Mouse (Mus musculus) liver, adult (tissue): ENCODE data around the gene Mafg.

Experiments
- GATA4 ChIP-seq: IDR thresholded peaks from 2 replicates; pipeline ENCODE4 v1.6.1; 2014; ENCODE audit warnings: mild to moderate bottlenecking, low read length; ENCODE audit not compliant: insufficient replicate concordance

The Mafg gene

DNA sequence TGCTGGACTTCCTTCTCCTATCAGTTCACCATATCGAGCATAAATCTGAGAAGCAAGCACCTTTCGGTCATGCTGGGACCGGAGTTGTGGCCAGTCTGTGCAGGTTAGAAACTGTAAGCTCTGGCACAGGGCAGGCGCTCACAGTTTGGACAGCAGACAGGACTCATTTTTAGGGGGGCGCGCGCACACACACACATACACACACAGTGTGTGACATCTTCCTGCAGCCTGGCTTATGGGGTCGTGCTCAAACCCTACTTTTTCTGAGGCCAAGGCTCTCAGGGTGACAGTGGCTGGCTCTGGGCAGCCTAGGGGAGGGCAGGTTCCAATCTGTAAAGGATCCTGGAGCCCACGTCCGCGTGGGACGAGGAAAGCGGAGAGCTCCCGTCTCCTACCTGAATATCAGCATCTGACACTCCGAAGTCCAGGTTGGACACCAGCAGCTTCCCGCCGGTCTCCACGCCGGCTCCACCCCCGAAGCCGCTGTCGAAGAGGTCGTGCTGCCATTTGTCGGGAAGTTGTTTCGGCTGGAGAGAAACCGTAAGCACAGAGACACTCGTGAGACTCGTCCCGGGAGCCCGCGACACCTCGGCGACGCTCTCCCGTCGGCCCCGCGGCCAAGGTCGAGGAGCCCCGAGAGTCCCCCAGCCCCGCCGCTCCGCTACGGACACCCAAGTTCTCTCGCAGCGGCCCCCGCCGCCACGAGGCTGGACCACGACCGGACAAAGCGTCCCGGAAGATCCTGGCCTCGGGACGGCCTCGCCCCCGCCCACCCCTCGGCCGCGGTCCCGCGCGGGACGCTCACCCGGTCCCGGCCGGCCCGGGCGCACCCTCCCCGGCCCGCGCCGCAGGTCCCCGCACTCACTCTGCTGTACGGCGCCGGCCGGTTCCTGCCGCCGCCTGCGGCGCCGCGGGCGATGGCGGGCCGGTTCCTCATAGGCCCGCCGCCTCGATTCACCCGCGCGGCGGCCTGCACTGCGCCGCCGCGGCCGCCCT lies 35.9 kb downstream of the Mafg start:
- no peak for TF ChIP-seq GATA4

DNA sequence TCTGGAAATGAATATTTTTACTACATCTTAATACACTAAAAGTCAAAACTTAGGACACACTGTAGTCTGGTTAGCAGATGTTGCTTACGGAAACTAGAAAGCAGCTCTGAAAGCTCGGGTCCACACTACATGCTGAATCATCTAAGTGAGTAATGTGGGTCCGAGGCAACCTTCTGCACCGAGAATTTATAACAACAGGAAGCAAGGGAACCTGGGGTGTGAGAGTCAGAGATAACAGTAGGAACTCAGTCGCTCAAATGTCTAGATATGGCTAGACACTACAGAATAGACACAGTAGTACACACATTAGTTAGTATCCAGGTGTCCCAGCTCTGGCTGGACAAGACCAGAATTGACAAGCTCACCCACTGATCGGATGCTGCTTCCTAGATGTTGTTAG lies 44.9 kb downstream of the Mafg start:
- TF ChIP-seq GATA4: no peak

DNA sequence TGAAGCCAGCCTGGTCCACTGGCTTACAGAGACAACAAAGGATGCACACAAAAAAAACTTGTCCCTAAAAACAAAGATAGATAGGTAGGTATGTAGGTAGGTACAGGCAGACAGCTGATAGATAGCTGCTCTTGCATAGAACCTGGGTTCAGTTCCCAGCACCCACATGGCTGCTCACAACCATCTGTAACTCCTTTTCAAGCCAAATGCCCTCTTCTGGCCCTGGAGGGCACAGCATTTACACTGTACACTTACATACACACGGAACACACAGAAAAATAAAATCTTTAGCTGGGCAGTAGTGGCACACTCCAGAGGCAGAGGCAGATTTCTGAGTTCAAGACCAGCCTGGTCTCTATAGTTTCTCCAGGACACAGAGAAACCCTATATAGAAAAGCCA lies 49.5 kb downstream of the Mafg start:
- TF ChIP-seq GATA4: no peak

DNA sequence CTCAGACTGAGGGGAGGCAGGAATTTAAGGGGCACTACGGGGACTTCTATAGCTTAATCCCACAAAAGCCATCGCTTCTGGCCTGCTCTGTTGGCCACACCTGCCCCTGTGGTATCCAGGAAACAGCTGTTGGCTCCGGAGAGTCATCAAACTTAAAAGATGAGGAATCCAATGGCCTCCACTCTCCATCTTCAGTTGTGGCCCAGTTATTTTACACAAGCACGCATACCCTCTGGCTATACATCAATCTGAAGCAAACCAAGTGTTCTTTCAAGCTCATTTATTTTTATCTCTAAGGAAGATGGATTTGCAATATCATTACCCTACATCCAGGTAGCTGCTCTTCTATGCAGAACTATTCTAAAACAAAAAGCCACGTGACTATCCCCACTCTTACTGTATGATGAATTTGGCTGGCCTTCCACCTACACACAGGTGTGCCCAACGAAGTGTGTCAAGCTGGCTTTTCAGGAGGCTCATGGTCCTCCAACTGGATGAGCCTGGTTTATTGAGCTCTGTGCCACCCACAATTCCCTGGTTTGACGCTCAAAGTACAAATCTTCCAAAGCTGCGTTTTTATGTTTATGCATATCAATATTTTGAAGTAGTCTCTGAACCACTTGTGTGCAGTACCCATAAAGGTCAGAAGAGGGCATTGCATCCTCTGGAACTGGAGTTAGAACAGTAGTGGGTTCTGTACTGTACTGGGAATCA lies 51.0 kb downstream of the Mafg start:
- TF ChIP-seq GATA4: no peak

DNA sequence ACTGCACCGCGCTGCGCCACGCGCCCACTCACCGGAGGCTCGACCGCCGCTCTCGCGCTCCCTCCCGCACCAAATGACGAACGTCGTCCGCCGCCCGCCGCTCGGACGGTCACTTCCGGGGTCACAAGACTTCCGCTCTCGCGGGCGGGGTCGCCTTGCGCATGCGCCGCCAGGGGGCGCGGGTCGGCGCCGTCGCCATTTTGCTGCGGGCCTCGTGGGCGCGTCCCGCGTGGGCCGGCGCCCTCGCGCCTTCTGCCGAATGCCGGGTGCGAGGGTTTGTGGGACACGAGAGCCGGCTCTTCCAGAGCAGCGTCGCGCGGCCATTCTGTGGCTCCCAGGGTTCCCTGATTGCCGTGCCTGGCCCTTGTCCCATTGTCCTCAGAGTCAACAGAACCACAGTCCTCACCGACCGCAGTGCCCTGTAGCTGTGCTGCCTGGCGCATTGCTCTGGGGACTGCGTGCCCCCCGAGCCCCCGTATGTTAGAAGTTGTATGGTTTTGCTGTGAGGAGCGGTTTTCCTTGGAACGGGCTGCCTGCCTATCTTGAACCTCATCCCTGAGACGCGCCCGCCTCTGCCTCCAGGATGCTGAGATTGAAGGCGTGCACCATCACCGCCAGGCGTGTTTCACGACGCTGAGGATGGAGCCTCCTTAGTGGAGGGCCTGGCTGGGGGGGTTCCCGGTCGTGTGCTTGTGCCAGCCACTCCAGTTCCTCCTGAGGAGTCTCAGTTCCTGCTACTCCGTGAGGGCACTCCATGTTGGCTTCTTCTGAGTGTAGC lies 51.7 kb downstream of the Mafg start, which contains the start of gene Arhgdia:
TSS of gene Arhgdia (minus strand) at position 135 of the 778 bp plus-strand sequence.
- TF ChIP-seq GATA4: peak; percentile 6; the same call in 1 of the 2 replicates

DNA sequence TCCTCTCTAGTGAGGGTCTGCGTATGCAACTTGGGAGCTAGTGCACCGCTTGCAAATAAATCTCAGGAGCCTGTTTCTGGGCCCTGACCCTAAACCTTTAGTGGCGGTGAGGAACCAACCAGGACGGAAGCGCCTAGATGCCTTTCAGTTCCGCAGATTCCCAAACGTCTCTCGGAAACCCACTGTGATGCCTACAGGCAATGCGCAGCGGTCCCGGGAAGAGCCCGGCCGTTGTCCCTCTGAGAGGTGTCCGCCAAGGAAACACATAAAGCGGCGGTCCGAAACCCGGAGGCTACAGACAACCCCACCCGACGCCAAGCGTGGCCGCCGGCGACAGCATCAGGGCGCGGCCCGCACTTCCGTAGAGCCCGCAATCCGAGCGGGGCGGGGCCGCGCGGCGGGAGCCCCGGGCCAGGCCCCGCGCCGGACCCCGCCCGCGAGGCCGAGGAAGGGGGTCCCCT lies 52.5 kb downstream of the Mafg start:
- TF ChIP-seq GATA4: no peak

DNA sequence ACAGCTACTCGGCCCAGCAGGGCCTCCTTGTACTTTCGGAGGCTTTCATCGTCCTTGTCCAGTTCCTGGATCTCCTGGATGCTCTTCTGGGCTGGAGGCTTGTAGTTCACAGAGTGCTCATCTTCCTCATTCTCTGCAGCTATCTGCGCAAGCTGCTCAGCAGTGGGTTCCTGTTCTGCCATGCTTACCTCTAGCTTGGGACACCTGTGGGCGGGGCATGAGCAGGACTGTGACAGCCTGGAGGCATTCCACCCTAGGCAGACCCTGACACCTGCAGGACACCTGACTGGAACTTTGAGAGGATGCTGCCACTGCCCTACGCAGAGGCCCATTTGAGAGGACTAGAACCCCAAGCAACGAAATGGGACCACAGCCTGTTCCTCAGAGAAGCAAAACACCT lies 53.2 kb downstream of the Mafg start:
- TF ChIP-seq GATA4: no peak

DNA sequence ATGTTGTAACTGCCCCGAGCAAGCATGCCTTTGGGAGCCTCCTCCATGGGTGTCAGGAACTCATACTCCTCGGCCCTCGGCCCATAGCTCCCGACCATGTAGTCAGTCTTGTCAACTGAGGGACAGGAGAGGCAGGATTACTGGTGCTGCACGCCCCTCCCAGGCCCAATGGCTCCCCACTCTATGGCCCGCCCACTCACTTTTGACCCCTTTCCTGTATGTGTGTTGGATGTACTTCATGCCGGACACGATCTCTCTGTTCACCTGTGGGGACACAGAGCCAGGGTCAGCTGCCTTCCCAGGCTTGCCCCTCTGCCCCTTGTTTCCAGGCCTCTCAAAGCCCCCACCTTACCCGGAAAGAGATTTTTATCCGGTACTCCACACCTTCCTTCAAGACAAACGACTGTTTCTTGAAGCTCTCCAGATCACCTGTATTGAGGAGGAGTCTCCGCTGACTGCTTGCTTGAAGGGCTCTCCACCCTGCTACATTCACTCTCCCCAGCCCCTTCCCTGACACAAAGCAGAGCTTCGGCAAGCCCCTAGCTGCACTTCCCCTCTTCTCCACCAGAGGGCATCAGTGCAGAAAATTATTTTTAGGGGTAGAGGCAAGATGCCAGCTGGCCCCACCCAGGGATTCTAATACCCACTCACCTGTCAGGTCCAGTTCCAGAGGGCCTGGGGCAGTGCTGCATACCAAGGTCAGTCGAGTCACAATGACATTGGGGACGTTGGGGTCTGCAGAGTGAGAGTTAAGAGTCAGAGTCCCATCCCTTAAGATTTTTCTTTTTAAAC lies 53.9 kb downstream of the Mafg start:
- TF ChIP-seq GATA4: no peak

DNA sequence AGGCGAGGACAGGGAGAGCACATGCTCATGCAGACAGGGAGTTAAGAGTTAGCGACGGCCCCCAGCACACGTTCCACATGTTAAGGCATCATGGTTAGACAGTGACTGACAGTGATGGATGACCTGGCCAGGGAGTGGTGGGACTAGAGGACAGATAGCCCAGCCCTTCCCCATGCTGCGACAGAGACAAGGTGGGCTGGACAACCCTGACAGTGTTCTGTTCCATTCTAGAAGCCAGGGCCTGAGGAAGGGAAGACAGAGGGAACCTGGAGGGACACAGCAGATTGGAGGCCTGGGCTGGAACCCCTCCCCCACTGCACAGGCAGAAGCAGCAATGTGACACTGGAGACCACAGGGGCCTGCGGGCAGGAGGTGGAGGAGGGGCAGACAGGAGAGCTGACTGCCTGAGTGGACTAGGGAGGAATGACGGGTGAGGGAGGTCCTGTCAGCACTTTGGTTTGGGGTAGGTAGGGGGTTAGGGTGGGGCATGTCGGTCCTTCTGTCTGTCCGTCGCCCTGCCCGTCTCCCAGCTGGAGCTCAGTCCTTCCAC lies 54.6 kb downstream of the Mafg start:
- no peak for TF ChIP-seq GATA4

DNA sequence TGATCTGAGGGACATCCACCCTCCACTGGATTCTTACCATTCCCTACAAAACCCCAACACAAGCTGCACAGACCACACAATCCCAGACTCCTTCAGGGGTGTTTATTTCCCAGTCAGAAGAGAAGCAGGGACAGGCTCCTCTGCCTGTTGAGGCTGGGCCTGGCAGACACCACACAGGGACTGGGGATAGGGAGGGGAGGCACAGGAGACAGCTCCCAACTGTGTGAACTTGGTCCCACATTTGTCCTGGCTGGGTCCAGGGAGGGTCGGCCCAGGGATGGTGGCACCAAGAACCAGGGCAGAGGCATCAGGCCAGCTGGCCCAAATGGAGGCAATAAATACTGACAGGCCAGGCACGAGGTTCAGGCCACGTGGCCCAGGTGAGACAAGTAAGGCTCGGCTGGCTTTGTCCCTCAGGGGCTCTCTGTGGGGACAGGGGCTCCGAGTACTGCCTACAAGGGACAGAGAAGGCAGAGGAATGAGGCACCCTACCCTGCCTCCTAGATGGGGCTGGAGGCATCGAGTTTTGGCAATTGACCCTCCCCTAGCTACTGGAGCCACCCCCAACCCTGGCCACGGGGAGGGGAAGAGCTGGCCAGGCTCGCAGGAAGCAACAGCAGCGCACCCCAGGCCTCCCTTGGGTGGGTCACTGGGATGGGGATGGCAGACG lies 55.2 kb downstream of the Mafg start:
- TF ChIP-seq GATA4: no peak

DNA sequence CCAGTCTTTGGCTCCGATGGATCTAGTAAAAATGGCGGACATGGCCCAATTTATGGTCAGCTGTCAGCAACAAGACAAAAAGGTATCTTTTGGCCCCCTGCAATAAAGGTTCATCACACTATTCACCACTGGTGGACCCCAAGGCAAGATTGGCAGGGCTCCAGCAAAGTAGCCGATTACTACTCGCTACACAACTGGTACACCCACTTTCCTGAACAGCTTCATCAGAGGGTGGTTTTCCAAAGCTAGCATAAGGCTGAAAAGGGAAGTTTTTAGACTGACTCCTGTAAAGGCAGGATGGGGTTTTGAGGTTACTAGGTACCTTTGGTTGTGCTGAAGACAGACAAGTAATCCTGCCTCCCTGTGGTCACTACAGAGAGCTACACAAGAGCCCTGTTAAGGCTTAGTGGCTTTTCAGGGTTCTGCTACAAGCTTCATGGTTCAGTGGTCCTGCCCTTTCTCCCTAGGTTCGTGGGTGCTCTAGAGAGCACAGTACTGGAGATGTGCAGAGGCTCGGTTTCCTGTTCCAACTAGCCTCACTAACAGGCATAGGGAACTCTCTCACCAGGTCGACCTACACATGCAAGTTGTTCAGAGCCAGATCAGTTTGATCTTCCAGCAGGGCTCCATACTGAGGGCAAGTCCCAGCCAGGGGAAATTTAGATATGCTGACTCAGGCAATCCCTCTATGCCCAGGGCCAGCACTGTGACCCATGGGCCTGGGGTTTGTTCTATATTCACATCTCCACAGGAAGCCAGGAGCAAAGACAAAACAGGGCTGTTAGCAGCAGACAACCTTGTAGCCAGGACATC lies 56.0 kb downstream of the Mafg start:
- no peak for TF ChIP-seq GATA4

DNA sequence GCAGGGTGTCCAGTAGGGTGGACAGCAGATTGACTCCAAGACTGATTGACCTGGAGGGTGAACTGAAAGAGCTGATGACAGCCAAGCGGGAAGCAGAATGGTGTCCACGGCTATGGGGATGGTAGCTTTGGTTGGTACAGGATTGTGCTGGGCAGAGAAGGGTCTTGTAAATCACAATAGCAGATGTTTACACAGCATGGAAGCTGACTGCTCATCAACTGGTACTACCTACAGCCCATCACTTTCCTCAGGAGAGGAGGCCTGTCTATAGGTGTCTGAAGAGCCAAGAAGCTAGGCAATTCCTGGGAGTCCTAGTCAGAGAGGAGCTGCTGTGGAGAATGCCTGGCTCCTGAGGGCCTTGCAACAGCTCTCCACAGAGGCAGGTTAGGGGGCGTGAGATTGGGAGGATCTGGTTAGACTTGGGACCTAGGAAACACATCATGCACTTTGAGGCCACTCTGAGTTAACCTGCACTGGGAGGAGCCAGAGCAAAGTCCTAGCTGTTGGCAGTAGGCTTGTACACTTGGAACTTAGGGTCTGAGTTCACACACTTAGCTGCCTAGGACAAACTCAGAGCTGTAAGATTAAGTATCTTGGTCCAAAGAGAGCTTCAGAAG lies 56.9 kb downstream of the Mafg start:
- no peak for TF ChIP-seq GATA4

DNA sequence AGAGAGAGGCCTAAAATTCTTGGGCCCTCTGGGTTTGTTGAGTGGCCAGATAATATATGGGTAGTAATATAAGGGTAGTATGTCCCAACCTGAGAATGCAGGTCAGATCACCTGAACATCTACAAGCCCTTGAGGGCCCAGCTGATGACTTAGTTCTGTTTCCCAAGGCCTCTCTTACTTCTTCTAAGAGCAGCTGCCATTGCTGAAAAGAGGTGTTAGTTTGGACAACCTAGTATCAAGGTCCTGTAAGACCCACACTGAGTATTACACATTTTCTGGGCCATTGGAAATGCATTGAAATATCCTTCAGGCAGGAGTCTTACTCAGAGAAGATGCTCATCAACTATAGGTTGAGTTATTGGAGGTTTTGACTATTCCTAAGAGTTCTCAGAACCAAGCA lies 57.5 kb downstream of the Mafg start:
- TF ChIP-seq GATA4: no peak
